Mouse (Mus musculus) spleen, adult 12 weeks (tissue): ENCODE results near the gene Sgf29.

ENCODE experiments used
- DNase-seq: peaks from one replicate; pipeline ENCODE4 v3.0.0; 2022; ENCODE audit warnings: low spot score

The Sgf29 gene

GRCm38 (mm10) chr7:126649231-126650051, at the start of gene Sgf29:
Sgf29 (plus strand) TSS chr7:126649309.
- peak; percentile 90 for DNase-seq

GRCm38 (mm10) chr7:126601896-126602295, 47.2 kb upstream of the Sgf29 start:
- DNase-seq, result no peak

- no peak for DNase-seq
Observed at GRCm38 (mm10) chr7:126602650-126603049, 46.5 kb upstream of the Sgf29 start.

- DNase-seq, result no peak
Observed at GRCm38 (mm10) chr7:126606611-126607010, 42.5 kb upstream of the Sgf29 start.

GRCm38 (mm10) chr7:126607064-126607463, 42.0 kb upstream of the Sgf29 start:
- DNase-seq, result no peak

GRCm38 (mm10) chr7:126607796-126608195, 41.3 kb upstream of the Sgf29 start:
- no peak for DNase-seq

GRCm38 (mm10) chr7:126612736-126613135, 36.4 kb upstream of the Sgf29 start:
- DNase-seq, result no peak

- DNase-seq, result no peak
Observed at GRCm38 (mm10) chr7:126616707-126617106, 32.4 kb upstream of the Sgf29 start.

- DNase-seq, result no peak
Observed at GRCm38 (mm10) chr7:126619559-126620275, 29.4 kb upstream of the Sgf29 start.

- no peak for DNase-seq
Observed at GRCm38 (mm10) chr7:126621452-126622359, 27.4 kb upstream of the Sgf29 start.

GRCm38 (mm10) chr7:126623381-126623780, 25.7 kb upstream of the Sgf29 start:
- DNase-seq, result no peak

GRCm38 (mm10) chr7:126624774-126625173, 24.3 kb upstream of the Sgf29 start:
- DNase-seq, result no peak

- no peak for DNase-seq
Observed at GRCm38 (mm10) chr7:126625369-126625768, 23.7 kb upstream of the Sgf29 start.

GRCm38 (mm10) chr7:126625807-126626600, 23.1 kb upstream of the Sgf29 start:
- DNase-seq, result no peak

GRCm38 (mm10) chr7:126628111-126628510, 21.0 kb upstream of the Sgf29 start:
- no peak for DNase-seq

GRCm38 (mm10) chr7:126629915-126630314, 19.2 kb upstream of the Sgf29 start:
- DNase-seq, result no peak

GRCm38 (mm10) chr7:126630824-126631518, 18.1 kb upstream of the Sgf29 start, which contains the start of gene Nupr1:
Nupr1 (minus strand) TSS chr7:126630861.
- no peak for DNase-seq

GRCm38 (mm10) chr7:126632478-126632877, 16.6 kb upstream of the Sgf29 start:
- no peak for DNase-seq

GRCm38 (mm10) chr7:126635375-126635774, 13.7 kb upstream of the Sgf29 start:
- DNase-seq, result no peak

- DNase-seq, result no peak
Observed at GRCm38 (mm10) chr7:126636733-126637520, 12.2 kb upstream of the Sgf29 start.
